Mouse (Mus musculus): ENCODE measurements at regions not wholly inside any gene's neighbourhood (a gene's known extent, or its start where the extent isn't known, plus 50 kb on each side); places are given as distances from the start of the nearest gene placed in this dataset.

- no peak for DNase-seq
Observed at GRCm38 (mm10) chr4:54460596-54460995, 484.3 kb upstream of the Zfp462 start.

DNA sequence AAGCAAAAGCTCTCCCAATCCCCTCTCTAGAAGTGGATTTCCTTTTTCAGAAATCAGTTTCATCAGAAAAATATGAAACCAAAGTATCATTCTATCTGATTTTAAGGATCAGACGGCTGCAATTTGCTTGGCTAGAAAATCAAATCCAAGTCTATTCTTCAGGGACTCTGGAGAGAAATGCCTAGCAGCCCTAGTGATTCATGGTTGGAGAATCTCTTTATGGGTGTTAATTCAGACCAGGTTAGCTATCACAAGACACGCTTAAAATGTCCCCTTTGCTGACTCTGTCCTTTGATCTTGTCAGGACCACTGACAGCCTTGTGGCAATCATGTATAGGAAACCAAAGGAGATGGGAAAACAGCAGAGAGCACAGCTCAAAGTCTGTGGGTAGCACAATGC, 475.7 kb upstream of the Zfp462 start:
- no peak for DNase-seq

GRCm38 (mm10) chr4:54470022-54471008, 474.5 kb upstream of the Zfp462 start:
- DNase-seq = peak; percentile 79

- peak; percentile 60 for DNase-seq
Observed at GRCm38 (mm10) chr4:54471009-54471408, 473.8 kb upstream of the Zfp462 start.

DNA sequence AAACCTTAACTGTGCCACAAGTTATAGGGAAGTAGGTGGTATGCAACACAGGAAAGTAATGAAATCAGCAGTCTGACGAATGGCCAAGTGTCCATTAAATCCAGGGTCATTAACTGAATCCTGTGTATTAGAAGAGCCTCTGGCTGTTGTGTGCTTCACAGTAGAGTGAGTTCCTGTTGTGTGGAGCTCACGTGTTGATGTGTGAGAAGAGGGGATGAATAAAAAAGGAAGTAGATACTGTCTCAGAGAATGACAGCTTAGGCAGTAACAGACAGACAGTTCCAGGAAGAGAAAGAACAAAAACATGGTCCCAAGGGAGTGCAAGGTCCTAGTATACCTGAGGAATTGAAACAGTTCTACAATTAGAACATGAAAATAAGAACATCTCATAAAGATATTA, 463.1 kb upstream of the Zfp462 start:
- DNase-seq = no peak

- DNase-seq = peak; percentile 7
Observed at GRCm38 (mm10) chr4:54493074-54493473, 451.8 kb upstream of the Zfp462 start.

DNA sequence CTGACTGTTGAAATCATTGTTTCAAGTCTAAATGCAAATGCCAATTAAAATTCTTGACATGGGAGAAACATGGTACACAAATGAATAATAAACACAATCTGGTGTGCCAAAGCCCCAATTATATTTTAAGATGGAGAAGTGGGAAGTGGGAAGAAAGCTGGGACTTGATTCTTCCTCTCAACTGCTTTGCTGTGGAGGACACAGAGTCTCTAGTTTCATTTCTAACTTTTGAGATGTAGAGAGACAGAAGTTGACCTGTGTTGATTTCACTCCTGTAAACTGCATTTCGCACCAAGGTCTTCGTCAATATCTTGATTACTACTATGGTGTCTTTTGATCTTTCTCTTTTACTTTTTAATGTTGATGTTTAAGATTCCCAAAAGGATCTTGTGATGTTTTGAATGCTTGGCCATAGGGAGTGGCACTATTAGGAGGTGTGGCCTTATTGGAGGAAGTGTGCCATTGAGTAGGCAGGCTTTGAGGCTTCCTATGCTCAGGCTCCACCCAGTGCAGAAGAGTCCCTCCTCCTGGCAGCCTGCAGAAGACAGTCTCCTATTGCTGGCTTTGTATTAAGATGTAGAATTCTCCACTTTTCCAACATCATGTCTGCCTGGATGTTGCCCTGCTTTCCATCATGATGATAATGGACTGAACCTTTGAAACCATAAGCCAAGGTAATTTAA, 447.4 kb upstream of the Zfp462 start:
- no peak for DNase-seq

- no peak for DNase-seq
Observed at GRCm38 (mm10) chr4:54515934-54516333, 428.9 kb upstream of the Zfp462 start.

DNA sequence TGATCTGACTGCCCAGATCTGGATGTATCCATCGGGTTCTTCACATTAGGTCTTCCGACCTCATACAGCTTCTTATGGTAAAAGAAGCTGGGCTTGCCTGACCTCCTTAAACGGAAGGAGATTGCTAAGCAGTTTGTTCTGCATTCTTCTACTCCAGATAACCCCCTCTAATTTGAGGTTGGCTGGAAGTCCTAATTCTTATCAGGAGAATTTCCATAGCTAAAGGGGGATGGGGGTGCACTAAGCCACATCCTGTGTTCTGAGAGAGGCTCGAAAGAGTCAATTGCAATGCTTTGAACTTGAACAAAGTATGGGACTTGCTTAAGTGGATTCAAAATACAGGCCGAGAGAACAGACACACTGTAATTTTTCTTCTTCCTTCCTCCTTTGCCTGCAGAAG, 421.6 kb upstream of the Zfp462 start:
- DNase-seq = no peak

DNA sequence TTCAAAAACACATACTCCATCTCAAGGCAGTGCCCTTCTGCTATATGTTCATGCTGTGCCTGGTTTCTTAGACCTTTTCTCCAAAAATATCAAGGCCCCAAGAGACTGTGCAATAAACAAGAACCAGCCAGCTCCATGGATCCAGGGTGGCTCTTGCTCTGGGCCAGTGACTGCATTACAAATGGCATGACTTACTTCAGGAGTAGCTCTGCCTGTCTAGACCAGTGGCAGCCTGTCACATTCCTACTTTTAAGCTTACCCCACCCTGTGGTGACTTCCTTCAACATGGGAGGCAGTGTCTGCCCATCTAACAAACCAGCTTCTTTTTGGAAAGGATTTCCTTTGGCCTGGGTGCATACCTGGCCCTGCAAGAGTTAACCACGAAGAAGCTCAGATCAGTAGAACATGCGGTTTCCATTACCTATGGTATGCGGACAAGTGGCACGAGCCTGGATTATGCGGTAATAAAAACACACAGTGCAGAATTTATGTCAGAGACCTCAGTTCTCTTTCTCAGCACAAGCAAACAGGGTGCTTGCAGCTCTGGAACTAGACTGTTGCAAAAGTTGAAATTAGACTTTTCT, 418.8 kb upstream of the Zfp462 start:
- peak; percentile 80 for DNase-seq

DNA sequence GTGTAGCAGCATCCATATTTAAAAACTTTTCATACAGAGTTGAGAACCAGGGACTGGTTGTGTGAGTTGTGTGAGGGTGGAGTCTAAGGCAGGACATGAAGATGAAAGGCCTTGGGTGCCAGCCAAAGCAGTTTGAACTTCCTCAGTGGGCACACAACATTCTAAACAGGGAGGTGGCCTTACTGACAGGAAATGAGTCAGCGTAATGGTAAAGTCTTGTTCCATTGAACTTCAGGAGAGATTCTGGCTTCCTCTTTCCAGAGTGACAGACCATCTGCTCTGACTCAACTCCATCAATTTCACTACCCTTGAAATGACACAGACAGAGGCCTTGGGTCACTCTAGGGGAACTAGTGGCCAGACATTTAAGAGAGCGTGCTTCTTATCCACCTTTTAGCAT, 417.2 kb upstream of the Zfp462 start:
- DNase-seq = no peak

DNA sequence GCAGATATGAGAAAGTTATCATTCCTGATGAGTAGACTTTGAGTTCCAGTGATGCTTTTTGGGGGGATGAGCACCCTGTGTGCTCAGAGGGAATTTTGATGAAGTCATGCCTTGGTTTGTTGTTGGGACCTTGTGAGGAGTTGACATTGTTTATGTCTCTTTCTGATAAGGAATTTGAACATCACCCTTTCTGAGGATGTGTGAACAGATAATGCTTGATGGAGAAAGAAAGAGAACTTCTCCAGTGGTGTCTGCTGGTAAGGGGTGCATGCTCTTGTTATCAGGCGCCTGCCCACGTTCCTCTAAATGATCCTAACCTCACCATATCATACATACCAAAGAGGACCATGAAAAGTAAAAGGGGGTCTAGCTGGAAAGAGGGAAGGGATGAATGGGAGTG, 413.1 kb upstream of the Zfp462 start:
- no peak for DNase-seq

DNA sequence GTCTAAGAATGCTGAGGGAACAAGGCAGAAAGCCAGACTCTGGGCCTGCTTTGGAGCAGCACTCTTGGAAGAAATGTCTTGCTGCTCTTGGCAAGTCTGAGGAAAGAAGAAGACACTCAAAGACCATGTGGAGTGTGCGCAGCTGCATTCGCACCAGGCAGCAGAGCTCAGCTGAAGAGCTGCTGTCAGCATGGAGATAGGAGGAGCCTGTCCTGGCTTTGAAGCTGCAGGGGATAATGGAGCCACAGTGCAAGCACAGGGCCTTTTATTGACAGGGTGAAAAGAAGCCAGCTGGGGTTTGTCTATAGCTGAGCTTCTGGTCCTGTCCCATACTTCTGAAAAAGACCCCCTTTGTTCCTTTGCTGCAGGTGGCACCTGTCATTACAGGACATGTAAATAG, 411.0 kb upstream of the Zfp462 start:
- peak; percentile 57 for DNase-seq

- DNase-seq = no peak
Observed at GRCm38 (mm10) chr4:54552864-54553618, 391.8 kb upstream of the Zfp462 start.

- DNase-seq = no peak
Observed at GRCm38 (mm10) chr4:54563075-54563474, 381.8 kb upstream of the Zfp462 start.

DNA sequence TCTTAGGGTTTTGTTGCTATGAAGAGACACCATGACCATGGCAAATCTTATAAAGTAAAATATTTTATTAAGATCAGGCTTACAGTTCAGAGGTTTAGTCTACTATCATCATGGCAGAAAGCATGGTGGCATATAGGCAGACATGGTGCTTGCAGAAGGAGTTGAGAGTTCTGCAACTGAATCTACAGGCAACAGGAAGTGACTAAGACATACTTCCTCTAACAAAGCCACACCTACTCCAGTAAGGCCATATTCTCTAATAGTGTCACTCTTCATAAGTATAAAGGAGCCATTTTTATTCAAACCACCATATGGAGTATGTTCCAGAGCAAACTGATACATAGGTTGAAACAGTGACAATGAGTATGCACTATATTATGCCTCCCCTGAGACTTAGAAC, 371.7 kb upstream of the Zfp462 start:
- DNase-seq = no peak

GRCm38 (mm10) chr4:54587197-54587596, 357.7 kb upstream of the Zfp462 start:
- DNase-seq = no peak

DNA sequence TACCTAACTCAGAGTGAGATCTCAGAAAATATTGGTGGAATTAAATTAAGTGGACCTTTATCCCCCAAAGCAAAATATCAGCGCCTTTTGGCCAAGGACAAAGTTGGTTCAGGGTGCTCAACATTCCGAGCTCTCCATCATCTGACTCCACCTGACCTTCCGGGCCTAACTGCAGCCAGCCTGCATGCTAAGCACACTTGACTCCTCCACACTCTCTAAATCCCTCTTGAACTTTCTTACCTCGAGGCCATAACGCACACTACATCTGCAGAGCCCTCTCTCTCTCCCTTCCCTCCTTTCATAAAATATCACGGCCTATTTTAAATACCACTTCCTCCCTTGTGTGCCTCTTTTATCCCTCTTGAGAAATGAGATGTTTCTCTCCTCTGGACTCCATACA, 356.1 kb upstream of the Zfp462 start:
- DNase-seq = no peak

- peak; percentile 78 for DNase-seq
Observed at GRCm38 (mm10) chr4:54601671-54602512, 343.0 kb upstream of the Zfp462 start.

DNA sequence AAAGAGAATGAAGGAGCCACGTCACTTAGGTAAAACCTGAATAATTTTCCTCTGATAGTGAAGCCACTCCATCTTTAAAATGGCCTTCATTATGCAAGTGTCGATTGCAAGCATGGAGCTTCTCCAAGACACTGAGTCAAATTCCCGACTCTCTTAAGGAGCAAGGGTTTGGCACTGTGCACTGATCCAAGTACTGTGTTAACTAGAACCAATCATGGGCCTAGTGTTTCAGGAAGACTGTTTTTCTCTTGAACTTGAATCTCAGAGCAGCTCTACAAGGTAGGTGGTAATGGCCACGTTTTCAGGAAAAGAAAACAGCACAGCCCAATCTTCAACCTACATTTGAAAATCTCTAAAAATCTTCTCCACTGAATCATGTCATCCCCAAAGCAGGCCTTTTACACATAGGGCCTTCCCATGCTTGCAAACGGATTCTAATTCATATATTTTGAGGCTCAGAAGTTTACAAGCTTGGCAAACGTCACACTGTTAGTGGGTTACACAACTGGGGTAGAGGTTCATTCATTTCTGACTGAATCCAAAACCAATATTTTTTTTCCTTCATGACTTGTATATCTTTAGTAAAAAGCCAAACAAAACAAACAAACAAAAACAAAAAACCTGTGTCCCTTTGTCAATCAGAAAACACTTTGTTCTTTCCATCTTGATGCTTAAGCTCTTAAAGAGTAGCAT, 342.2 kb upstream of the Zfp462 start:
- no peak for DNase-seq

DNA sequence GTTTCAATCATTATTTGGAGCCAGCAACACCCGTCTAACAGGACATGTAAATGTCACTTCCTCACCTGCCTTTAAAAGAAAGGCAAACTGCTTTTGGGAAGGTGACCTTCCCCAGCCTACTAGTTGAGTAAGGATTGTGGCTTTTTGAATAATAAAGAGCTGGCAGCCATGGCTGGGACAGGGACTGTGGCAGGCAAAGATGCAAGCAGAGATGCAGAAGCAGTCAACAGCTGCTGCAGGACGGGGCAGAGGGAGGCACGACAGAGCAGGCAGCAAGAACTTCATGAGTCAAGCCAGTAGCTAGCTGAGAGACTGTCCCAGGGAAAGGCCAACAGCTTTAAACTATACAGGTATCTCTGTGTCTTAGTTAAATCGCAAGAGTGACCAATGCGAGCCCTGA, 334.7 kb upstream of the Zfp462 start:
- no peak for DNase-seq
